Mouse (Mus musculus): ENCODE data around the gene Cpsf4.

DNA sequence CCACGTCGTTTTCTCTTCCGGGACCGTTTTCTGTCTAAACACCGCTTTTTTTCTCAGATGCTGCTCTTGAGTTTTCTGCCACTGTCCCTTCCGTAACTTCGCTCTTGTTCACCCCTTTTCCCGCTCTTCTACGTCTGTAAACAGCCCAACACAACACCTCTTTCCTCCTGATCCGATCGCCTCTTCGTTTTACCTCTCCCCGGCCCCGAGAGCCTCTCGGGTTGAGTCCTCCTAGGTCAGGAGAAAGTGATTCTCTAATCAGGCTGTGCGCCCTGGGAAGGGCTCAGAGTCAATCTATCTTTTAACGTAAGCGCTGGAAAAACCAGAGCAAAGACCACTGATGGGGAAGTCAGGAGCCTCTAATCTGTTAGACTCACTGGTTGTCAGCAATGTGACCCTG lies 26.4 kb upstream of the Cpsf4 start:
- TF ChIP-seq POLR2A (IDR thresholded peaks at IDR 0.05; ENCODE audit: low read depth, low read length) (no peak), CTCF (IDR thresholded peaks at IDR 0.05; ENCODE audit: borderline replicate concordance, insufficient read depth, low read length) (no peak)

Measured in embryonic fibroblast, embryonic 13.5 days (primary cell).